Comparison of ENCODE assay signal across 8 mouse cellular contexts in the genomic region with DNA sequence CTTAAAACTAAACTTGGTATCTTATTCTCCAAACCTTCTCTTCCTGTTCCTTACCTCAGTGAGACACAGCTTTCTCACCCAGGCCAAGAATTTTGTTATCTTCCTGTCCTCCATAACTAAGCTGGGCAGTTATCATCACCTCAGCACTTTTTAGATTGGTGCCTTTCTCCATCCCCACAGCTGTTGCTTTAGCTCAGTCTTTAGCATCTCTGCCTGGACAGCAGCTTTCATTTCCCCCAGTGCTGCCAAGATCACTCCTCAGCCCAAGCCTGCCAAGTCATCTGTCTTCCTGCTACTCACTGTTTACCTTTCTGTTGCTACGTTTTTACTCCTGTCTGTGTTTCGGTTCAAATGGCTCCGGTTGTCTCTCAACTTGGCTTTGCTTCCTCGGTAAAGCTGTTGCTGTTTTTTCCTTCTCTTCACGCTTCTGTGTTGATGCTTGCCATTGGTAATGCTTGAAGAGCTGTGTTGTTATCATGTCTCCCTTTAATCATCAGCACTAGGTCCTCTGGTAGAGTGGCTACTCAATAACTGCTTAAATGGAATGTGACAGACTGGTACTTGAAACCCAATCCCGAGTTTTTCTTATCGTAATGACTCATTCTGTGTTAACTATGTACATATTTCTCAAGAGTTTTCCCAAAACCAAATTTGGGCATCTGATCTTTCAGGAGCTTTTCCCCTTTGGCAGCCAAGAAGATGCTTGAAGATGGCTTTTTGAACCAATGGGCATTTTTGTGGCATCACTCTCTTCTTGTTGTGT. TPM values are rescaled to one million over a fixed set of nuclear protein-coding genes. Genes with fewer than 3 reads are reported as not detected.
A peak's percentile ranks its signal among the peaks of the same experiment; 100 is the strongest.
DNase-seq lines count a peak whose midpoint lies in the region; ATAC-seq and TF ChIP-seq lines count a peak whose summit lies in the region.

No protein-coding gene starts in this region.

- H3K9ac ChIP-seq in heart, embryonic 14.5 days (ENCODE audit: low read length), result 0 out of 2 replicates have a peak overlapping the region, but pooled peaks have one; percentile 5

- H3K9me3 ChIP-seq in heart, embryonic 14.5 days (ENCODE audit: control insufficient read depth, low read length), result no peaks in the 10 kb centered on the region

- H3K4me3 ChIP-seq in C2C12 (ENCODE audit: insufficient read depth, poor library complexity, severe bottlenecking), result peak overlapping the region; percentile 7
- H3K4me3 ChIP-seq in heart, embryonic 14.5 days (ENCODE audit: control insufficient read depth in 1 of 2, insufficient read depth in 1 of 2, low read depth in 1 of 2, low read length in 2 of 2), result peak overlapping the region in 1 of 2 experiments; percentile 14; a peak in 1 of 4 replicates
- H3K4me3 ChIP-seq in left cerebral cortex, adult 2 months, result no peak overlapping the region

- peak overlapping the region; percentile 59 for H3K4me2 ChIP-seq in heart, embryonic 14.5 days (ENCODE audit: low read length)

- peak; percentile 47 for DNase-seq in gastrocnemius, adult 18-20 months (ENCODE audit: low spot score)
- DNase-seq in gastrocnemius, postnatal 36 days, result no peak
- peak; percentile 21 for DNase-seq in embryo, embryonic 10 days (ENCODE audit: low spot score)
- peak; percentile 22 to 50 for DNase-seq in lung, postnatal 4 days
- DNase-seq in left cerebral cortex, adult 2 months (ENCODE audit: extremely low spot score in 1 of 2, low spot score in 2 of 2), result no peak
- DNase-seq in thymus, adult 18-20 months, result no peak

- TF ChIP-seq CTCF in C2C12 (IDR thresholded peaks at IDR 0.05; ENCODE audit: control insufficient read depth, insufficient read depth, insufficient read length), result no peak
- no peak for TF ChIP-seq CTCF in left cerebral cortex, adult 2 months (IDR thresholded peaks at IDR 0.05)

- intact Hi-C loops in gastrocnemius, postnatal 36 days (cut with DNase I), result no loop called here
- intact Hi-C loops in left cerebral cortex, adult 2 months (cut with DNase I), result no loop called here

- peaks cover 2 to 32% of the 10 kb centered on the region in 2 experiments for H3K4me1 ChIP-seq in heart, embryonic 14.5 days (ENCODE audit: control insufficient read depth in 2 of 2, insufficient read depth in 2 of 2, low read length in 2 of 2)

- no peaks in the 10 kb centered on the region for H3K36me3 ChIP-seq in C2C12 (ENCODE audit: control insufficient read depth, insufficient read depth)
- H3K36me3 ChIP-seq in heart, embryonic 14.5 days (ENCODE audit: control insufficient read depth, insufficient read depth, low read length), result no peaks in the 10 kb centered on the region

- WGBS in heart, embryonic 14.5 days, result 5% methylated on average over 7 of the region's 7 CpGs

- H3K27ac ChIP-seq in heart, embryonic 14.5 days (replicated peaks in 1 of 2; ENCODE audit: control insufficient read depth in 1 of 2, insufficient read depth in 1 of 2, low read depth in 2 of 2, low read length in 2 of 2), result peak overlapping the region; percentile 33 to 67; a peak in 3 of 4 replicates
- no peak overlapping the region for H3K27ac ChIP-seq in left cerebral cortex, adult 2 months

- H3ac ChIP-seq in C2C12 (ENCODE audit: control insufficient read depth, insufficient read length, low read depth), result peak overlapping the region; percentile 34

- no peak for ATAC-seq in heart, embryonic 14.5 days (ENCODE audit: insufficient number of reproducible peaks, insufficient read depth, low FRiP score, low read depth)

- H3K79me3 ChIP-seq in C2C12 (ENCODE audit: low read depth), result peaks cover 8% of the 10 kb centered on the region

- H3K79me2 ChIP-seq in C2C12 (ENCODE audit: control insufficient read depth, insufficient read depth), result peaks cover 20% of the 10 kb centered on the region

- no peaks in the 10 kb centered on the region for H3K27me3 ChIP-seq in C2C12 (ENCODE audit: control insufficient read depth, insufficient read depth, insufficient read length)
- H3K27me3 ChIP-seq in heart, embryonic 14.5 days (ENCODE audit: control insufficient read depth, insufficient read depth, low read length), result no peaks in the 10 kb centered on the region

TF ChIP-seq in C2C12, 6 proteins besides CTCF, POLR2A, EP300 and RAD21:
- TF ChIP-seq MYOG (IDR thresholded peaks at IDR 0.05; ENCODE audit: control insufficient read depth, extremely low read depth, insufficient read length) (no peak), USF1 (IDR thresholded peaks at IDR 0.05; ENCODE audit: low read depth) (no peak), MYOD1 (IDR thresholded peaks at IDR 0.05; ENCODE audit: control insufficient read depth, insufficient read length, low read depth) (peak; percentile 81), CEBPB (IDR thresholded peaks at IDR 0.05; ENCODE audit: low read depth) (peak; percentile 79)

RNA-seq across cellular contexts. Expression of a gene that starts 26.8 kb away (rescaled TPM):
- 10 to 100 TPM; 38.8 to 43.5 TPM for total RNA-seq in gastrocnemius, adult 18-20 months (2021)
- 10 to 100 TPM; 33.8 to 37.1 TPM for total RNA-seq in gastrocnemius, postnatal 36 days (2021)
- 30.5 TPM for polyA plus RNA-seq in C2C12 (2012; fragmentation: generic; extraction: Trizol)
- polyA plus RNA-seq in heart, embryonic 14.5 days (2014; fragmentation: Nextera tagmentation; extraction: Ambion mirVana), result 32.8 and 36.4 TPM in 2 replicates
- 100 to 1,000 TPM; 215 to 220 TPM for total RNA-seq in left cerebral cortex, adult 2 months (2021)

Comparison
In these comparisons a context has a peak if more than half of its experiments do, and no peak if none do; other contexts are left out.
1. DNase-seq: peak in gastrocnemius, adult 18-20 months (single experiment), embryo, embryonic 10 days (single experiment) and lung, postnatal 4 days (2 of 2); none in gastrocnemius, postnatal 36 days (0 of 2), left cerebral cortex, adult 2 months (0 of 2) and thymus, adult 18-20 months (0 of 2).
2. RNA of a gene that starts 26.8 kb away (total RNA-seq): 215 to 220 TPM in left cerebral cortex, adult 2 months; 38.8 to 43.5 TPM in gastrocnemius, adult 18-20 months and 33.8 to 37.1 TPM in gastrocnemius, postnatal 36 days; every median in the first group is over 4 times any median in the second.